Mouse (Mus musculus): ENCODE results near the gene Gm9758. TPM values are rescaled to one million over a fixed set of nuclear protein-coding genes. Genes with fewer than 3 reads are reported as not detected.

Gm9758 gene
- polyA plus RNA-seq (2012; fragmentation: generic; extraction: Trizol): not detected

DNA sequence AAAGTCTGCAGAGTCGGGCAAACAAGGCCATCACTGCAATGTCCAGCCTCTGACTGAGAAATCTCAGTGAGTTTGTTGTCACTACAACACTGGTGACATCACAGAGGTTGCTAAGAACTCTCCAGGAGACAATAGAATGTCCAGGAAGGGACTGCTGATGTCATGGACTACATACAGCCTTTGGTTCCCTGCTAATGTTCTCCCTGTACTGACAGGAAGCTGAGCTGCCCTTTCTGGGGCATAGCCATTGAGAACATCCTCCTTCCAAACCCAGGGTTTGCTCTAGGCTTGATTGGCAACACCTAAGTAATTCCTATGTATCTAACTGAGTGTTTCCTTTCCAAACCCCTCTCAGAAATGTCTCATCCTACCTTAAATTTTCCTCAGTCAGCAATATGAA is at the start of gene Gm9758:
TSS of gene Gm9758 (minus strand) at position 101 of the 400 bp plus-strand sequence.

DNA sequence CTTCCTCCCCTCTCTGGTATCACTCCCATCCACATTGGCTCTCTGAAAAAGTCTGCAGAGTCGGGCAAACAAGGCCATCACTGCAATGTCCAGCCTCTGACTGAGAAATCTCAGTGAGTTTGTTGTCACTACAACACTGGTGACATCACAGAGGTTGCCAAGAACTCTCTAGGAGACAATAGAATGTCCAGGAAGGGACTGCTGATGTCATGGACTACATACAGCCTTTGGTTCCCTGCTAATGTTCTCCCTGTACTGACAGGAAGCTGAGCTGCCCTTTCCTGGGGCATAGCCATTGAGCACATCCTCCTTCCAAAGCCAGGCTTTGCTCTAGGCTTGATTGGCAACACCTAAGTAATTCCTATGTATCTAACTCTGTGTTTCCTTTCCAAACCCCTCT is 23.6 kb upstream of the Gm9758 start, which contains the start of gene Speer4e:
TSS of gene Speer4e (minus strand) at position 101 of the 400 bp plus-strand sequence.

Other genes with a start within 250 kb of the Gm9758 start
- not detected for gene Speer4e, start 23.5 kb upstream of the Gm9758 start, polyA plus RNA-seq (2012; fragmentation: generic; extraction: Trizol)
- not detected for gene Gm10354, start 64.0 kb upstream of the Gm9758 start, polyA plus RNA-seq (2012; fragmentation: generic; extraction: Trizol)
- gene Gm17019, start 118.1 kb upstream of the Gm9758 start, polyA plus RNA-seq (2012; fragmentation: generic; extraction: Trizol): not detected